ENCODE assay signal across 8 mouse cellular contexts in the genomic region with DNA sequence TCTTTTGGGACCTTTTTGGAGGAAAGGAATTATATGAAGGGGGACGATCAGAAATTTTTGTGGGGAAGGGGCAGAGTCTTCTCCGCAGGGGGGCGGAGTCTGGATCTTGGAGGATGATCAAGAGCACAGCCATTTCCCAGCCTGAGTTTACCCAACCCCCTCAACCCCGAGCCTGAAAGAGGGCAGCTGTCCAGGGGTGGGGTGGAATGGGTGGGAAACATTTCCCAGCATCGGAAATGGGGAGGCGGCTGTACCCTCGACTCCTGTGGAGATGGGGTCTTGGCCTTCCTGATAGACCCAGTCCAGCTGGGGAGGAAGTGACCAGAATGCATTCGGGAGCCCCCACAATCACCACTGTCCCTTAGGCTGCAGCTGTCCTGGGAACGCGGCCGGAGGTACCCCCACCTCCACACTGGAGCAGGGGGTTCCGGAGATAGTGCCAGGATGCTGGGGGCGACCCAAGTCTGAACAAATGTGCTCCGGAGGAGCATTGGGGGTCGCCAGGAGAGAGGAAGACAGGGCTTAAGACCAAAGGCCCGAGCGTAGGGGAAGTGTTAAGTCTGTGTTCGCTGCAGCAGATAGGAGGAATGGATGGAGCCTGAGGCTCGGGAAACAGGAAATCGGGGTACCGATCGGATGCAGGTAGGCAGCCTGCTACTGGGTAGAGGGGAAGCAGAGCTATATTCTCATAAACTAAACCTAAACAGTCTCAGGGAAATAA. TPM values are rescaled to one million over a fixed set of nuclear protein-coding genes. Genes with fewer than 3 reads are reported as not detected.
A peak's percentile ranks its signal among the peaks of the same experiment; 100 is the strongest.
DNase-seq lines count a peak whose midpoint lies in the region; ATAC-seq and TF ChIP-seq lines count a peak whose summit lies in the region.

No protein-coding gene starts in this region.

- H3K27me3 ChIP-seq in midbrain, embryonic 13.5 days = no peaks in the 10 kb centered on the region

- no peaks in the 10 kb centered on the region for H3K9me3 ChIP-seq in midbrain, embryonic 13.5 days

- peak in 1 of 2 experiments; percentile 51 for DNase-seq in layer of hippocampus, adult 2 months (ENCODE audit: low spot score in 2 of 2)
- DNase-seq in layer of hippocampus, adult 9-10 months (ENCODE audit: low spot score) = no peak
- DNase-seq in adrenal gland, adult 2 months = peak; percentile 56
- DNase-seq in fibroblast of lung, adult 2 months (ENCODE audit: low read depth) = peak; percentile 56
- DNase-seq in heart, postnatal 10 days = peak; percentile 84 to 88
- peak; percentile 86 to 91 for DNase-seq in kidney, postnatal 4 days
- peak; percentile 42 for DNase-seq in thymus, postnatal 25 days

- ATAC-seq in midbrain, embryonic 13.5 days = peak; percentile 12; the same call in 1 of the 2 replicates

- H3K4me3 ChIP-seq in layer of hippocampus, adult 2 months = peak overlapping the region; percentile 97
- peak overlapping the region; percentile 79 for H3K4me3 ChIP-seq in midbrain, embryonic 13.5 days (replicated peaks)

- intact Hi-C loops in heart, postnatal 10 days (cut with DNase I) = loop anchor here (2.0 kb wide), 1 partner anchor 16 kb away; a partner anchor contains a TSS

- peak overlapping the region; percentile 99 for H3K4me2 ChIP-seq in midbrain, embryonic 13.5 days (replicated peaks)

- H3K9ac ChIP-seq in midbrain, embryonic 13.5 days (replicated peaks) = peak overlapping the region; percentile 56

- peak overlapping the region; percentile 99 for H3K27ac ChIP-seq in layer of hippocampus, adult 2 months
- peak overlapping the region; percentile 88 for H3K27ac ChIP-seq in midbrain, embryonic 13.5 days

- no peak for TF ChIP-seq CTCF in layer of hippocampus, adult 2 months (conservative IDR thresholded peaks at IDR 0.05)

- 1% methylated on average over 22 of the region's 22 CpGs for WGBS in midbrain, embryonic 13.5 days

- no peaks in the 10 kb centered on the region for H3K36me3 ChIP-seq in midbrain, embryonic 13.5 days

- peaks cover 46% of the 10 kb centered on the region for H3K4me1 ChIP-seq in midbrain, embryonic 13.5 days (replicated peaks)

RNA-seq across cellular contexts. Expression of a gene that starts 0.7 kb away (rescaled TPM):
- 10 to 100 TPM; 40.3 to 45.1 TPM for total RNA-seq in layer of hippocampus, adult 2 months (2021)
- 10 to 100 TPM; 16.5 to 26.6 TPM for total RNA-seq in adrenal gland, adult 2 months (2021)
- polyA plus RNA-seq in adrenal gland, adult 2 months (2012; rRNA removed) = 50.4 and 52.8 TPM in 2 replicates
- total RNA-seq in heart, postnatal 10 days (2021) = 10 to 100 TPM; 38.6 to 42.2 TPM
- 4.4 and 5.7 TPM in 2 replicates for polyA plus RNA-seq in midbrain, embryonic 13.5 days (2015; fragmentation: Nextera tagmentation; extraction: Ambion mirVana)

RNA-seq across cellular contexts. Expression of a gene that starts 13.6 kb away (rescaled TPM):
- 100 to 1,000 TPM; 206 to 220 TPM for total RNA-seq in layer of hippocampus, adult 2 months (2021)
- 100 to 1,000 TPM in 1 of 2 experiments, 10 to 100 TPM in 1; 98.9 to 107 TPM for total RNA-seq in adrenal gland, adult 2 months (2021)
- polyA plus RNA-seq in adrenal gland, adult 2 months (2012; rRNA removed) = 121 and 150 TPM in 2 replicates
- total RNA-seq in heart, postnatal 10 days (2021) = 10 to 100 TPM; 69.7 to 72.0 TPM
- polyA plus RNA-seq in midbrain, embryonic 13.5 days (2015; fragmentation: Nextera tagmentation; extraction: Ambion mirVana) = 13.7 and 15.9 TPM in 2 replicates

RNA-seq across cellular contexts. Expression of a gene that starts 16.3 kb away (rescaled TPM):
- total RNA-seq in layer of hippocampus, adult 2 months (2021) = 100 to 1,000 TPM; 218 to 225 TPM
- total RNA-seq in adrenal gland, adult 2 months (2021) = 100 to 1,000 TPM; 102 to 108 TPM
- 111 and 123 TPM in 2 replicates for polyA plus RNA-seq in adrenal gland, adult 2 months (2012; rRNA removed)
- total RNA-seq in heart, postnatal 10 days (2021) = 10 to 100 TPM; 88.4 to 90.5 TPM
- 37.6 and 44.2 TPM in 2 replicates for polyA plus RNA-seq in midbrain, embryonic 13.5 days (2015; fragmentation: Nextera tagmentation; extraction: Ambion mirVana)

RNA-seq across cellular contexts. Expression of a gene that starts 30.0 kb away (rescaled TPM):
- 10 to 100 TPM; 10.5 to 12.7 TPM for total RNA-seq in layer of hippocampus, adult 2 months (2021)
- 10 to 100 TPM in 1 of 2 experiments, 1 to 10 TPM in 1; 9.9 to 10.4 TPM for total RNA-seq in adrenal gland, adult 2 months (2021)
- polyA plus RNA-seq in adrenal gland, adult 2 months (2012; rRNA removed) = 16.3 and 19.9 TPM in 2 replicates
- total RNA-seq in heart, postnatal 10 days (2021) = 10 to 100 TPM in 1 of 2 experiments, 1 to 10 TPM in 1; 8.7 to 11.4 TPM
- polyA plus RNA-seq in midbrain, embryonic 13.5 days (2015; fragmentation: Nextera tagmentation; extraction: Ambion mirVana) = 2.2 and 2.6 TPM in 2 replicates

RNA-seq across cellular contexts. Expression of a gene that starts 30.8 kb away (rescaled TPM):
- total RNA-seq in layer of hippocampus, adult 2 months (2021) = 10 to 100 TPM; 23.7 to 24.1 TPM
- 10 to 100 TPM; 15.6 to 17.9 TPM for total RNA-seq in adrenal gland, adult 2 months (2021)
- 36.3 and 39.5 TPM in 2 replicates for polyA plus RNA-seq in adrenal gland, adult 2 months (2012; rRNA removed)
- 10 to 100 TPM; 14.2 TPM for total RNA-seq in heart, postnatal 10 days (2021)
- 12.5 and 13.3 TPM in 2 replicates for polyA plus RNA-seq in midbrain, embryonic 13.5 days (2015; fragmentation: Nextera tagmentation; extraction: Ambion mirVana)
